Mouse (Mus musculus) forebrain, embryonic 12.5 days (tissue): Measurements from ENCODE around the gene Mocs1. TPM values are rescaled to one million over a fixed set of nuclear protein-coding genes. Genes with fewer than 3 reads are reported as not detected.
A peak's percentile ranks its signal among the peaks of the same experiment; 100 is the strongest.

ENCODE experiments used
- ATAC-seq: fragments of 200-750 bp; cut with Nextera tagmentation; 2 replicates; pipeline ENCODE4 v1.8.0; 2017; ENCODE audit warnings: moderate TSS enrichment; ENCODE audit not compliant: low FRiP score
- H3K27ac ChIP-seq: fragments of 300-500 bp; sonication (generic); 2 replicates; pipeline ENCODE4 v1.5.1; 2016; ENCODE audit warnings: mild to moderate bottlenecking
- H3K27me3 ChIP-seq: fragments of 300-500 bp; sonication (generic); 2 replicates; pipeline ENCODE4 v1.6.1; 2016; ENCODE audit warnings: mild to moderate bottlenecking
- H3K36me3 ChIP-seq: fragments of 300-500 bp; sonication (generic); replicated peaks from 2 replicates; pipeline ENCODE4 v1.6.1; 2016; ENCODE audit warnings: mild to moderate bottlenecking
- H3K4me1 ChIP-seq: fragments of 300-500 bp; sonication (generic); 2 replicates; pipeline ENCODE4 v1.6.1; 2016
- H3K4me2 ChIP-seq: fragments of 300-500 bp; sonication (generic); 2 replicates; pipeline ENCODE4 v1.6.1; 2016; ENCODE audit warnings: mild to moderate bottlenecking, moderate library complexity
- H3K4me3 ChIP-seq: fragments of 300-500 bp; sonication (generic); replicated peaks from 2 replicates; pipeline ENCODE4 v1.5.1; 2016; ENCODE audit warnings: mild to moderate bottlenecking
- H3K9ac ChIP-seq: fragments of 300-500 bp; sonication (generic); 2 replicates; pipeline ENCODE4 v1.6.1; 2016; ENCODE audit warnings: mild to moderate bottlenecking
- H3K9me3 ChIP-seq: fragments of 300-500 bp; sonication (generic); 2 replicates; pipeline ENCODE4 v1.6.1; 2016
- WGBS: fragments of 180-500 bp; shearing (Covaris S2); methylation state at CpG from one replicate; pipeline ENCODE4 v1.1.7; 2016; 5-methylcytosine and 5-hydroxymethylcytosine counted together
- polyA plus RNA-seq: library from polyadenylated mRNA; unstranded; fragments of >200 nt; fragmentation: Nextera tagmentation; extraction: Ambion mirVana; gene quantifications from 2 replicates; pipeline ENCODE4 v1.2.1, GENCODE M21; 2016

The Mocs1 gene
- polyA plus RNA-seq, 1 experiment from 2014 or later, result 3.6 TPM

DNA sequence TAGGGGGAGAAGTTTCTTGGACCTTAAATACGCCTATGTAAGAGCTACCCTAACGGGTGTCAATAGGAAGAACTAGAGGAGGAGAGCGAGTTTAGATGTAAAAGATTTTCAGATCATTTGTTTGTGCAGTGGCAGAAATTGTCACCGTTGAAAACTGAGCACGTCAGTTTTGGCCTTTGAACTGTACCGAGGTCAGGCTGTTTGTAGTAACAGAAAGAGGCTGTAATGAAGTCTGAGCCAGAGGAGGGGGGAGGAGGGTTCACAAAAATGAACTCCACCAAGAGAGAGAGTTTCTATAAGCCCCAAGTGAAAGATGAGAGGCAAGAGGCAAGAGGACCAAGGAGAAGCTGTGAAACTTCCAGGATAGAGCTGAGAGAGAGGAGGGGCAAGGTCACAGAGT is 8.3 kb upstream of the Mocs1 start:
- Histone ChIP-seq H3K4me1 (no peaks in the 10 kb centered on the region), H3K27me3 (no peaks in the 10 kb centered on the region), H3K36me3 (no peaks in the 10 kb centered on the region), H3K27ac (no peak overlapping the region), H3K9me3 (no peaks in the 10 kb centered on the region), H3K4me3 (no peak overlapping the region), H3K9ac (no peak overlapping the region), H3K4me2 (no peak overlapping the region)
- no peak for ATAC-seq
- 73% methylated on average over 6 of the region's 6 CpGs for WGBS

GRCm38 (mm10) chr17:49422286-49423066 is 5.7 kb upstream of the Mocs1 start:
- ATAC-seq, result no peak
- no peaks in the 10 kb centered on the region for H3K9me3 ChIP-seq
- no peak overlapping the region for H3K9ac ChIP-seq
- H3K36me3 ChIP-seq, result no peaks in the 10 kb centered on the region
- 82% methylated on average over 3 of the region's 3 CpGs for whole genome bisulfite sequencing
- H3K27me3 ChIP-seq, result no peaks in the 10 kb centered on the region
- H3K4me3 ChIP-seq, result no peak overlapping the region
- H3K4me2 ChIP-seq, result no peak overlapping the region
- no peaks in the 10 kb centered on the region for H3K4me1 ChIP-seq
- H3K27ac ChIP-seq, result no peak overlapping the region

- Histone ChIP-seq H3K36me3 (no peaks in the 10 kb centered on the region), H3K4me1 (no peaks in the 10 kb centered on the region), H3K4me3 (no peak overlapping the region), H3K9me3 (no peaks in the 10 kb centered on the region), H3K9ac (no peak overlapping the region), H3K4me2 (no peak overlapping the region), H3K27me3 (no peaks in the 10 kb centered on the region), H3K27ac (no peak overlapping the region)
- ATAC-seq, result no peak
- 89% methylated on average over 2 of the region's 2 CpGs for WGBS
Observed at GRCm38 (mm10) chr17:49423067-49423325, 5.2 kb upstream of the Mocs1 start.

DNA sequence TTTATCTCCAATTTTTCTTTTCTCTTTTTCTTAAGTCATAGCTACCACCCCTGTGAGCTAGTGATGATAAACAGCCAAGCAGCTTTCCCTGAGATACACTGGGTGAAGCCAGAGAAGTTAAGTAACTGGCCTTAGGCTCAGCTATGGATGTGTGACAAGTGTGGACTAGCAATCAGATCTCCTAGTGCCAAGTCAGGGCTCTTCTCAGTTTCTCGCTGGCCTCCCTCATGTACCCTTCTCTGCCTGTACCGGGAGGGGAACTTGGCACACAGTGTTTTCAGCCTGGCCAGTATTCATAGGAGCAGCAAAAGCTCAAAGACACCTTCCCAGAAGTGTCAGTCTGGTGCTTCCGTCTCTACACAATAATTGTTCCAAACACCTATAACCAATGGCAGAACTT is 4.3 kb upstream of the Mocs1 start:
- ATAC-seq, result no peak
- Histone ChIP-seq H3K4me1 (peaks cover 5% of the 10 kb centered on the region), H3K9ac (no peak overlapping the region), H3K4me2 (no peak overlapping the region), H3K36me3 (no peaks in the 10 kb centered on the region), H3K27ac (no peak overlapping the region), H3K27me3 (no peaks in the 10 kb centered on the region), H3K9me3 (no peaks in the 10 kb centered on the region), H3K4me3 (no peak overlapping the region)
- 95% methylated on average over 3 of the region's 3 CpGs for WGBS

DNA sequence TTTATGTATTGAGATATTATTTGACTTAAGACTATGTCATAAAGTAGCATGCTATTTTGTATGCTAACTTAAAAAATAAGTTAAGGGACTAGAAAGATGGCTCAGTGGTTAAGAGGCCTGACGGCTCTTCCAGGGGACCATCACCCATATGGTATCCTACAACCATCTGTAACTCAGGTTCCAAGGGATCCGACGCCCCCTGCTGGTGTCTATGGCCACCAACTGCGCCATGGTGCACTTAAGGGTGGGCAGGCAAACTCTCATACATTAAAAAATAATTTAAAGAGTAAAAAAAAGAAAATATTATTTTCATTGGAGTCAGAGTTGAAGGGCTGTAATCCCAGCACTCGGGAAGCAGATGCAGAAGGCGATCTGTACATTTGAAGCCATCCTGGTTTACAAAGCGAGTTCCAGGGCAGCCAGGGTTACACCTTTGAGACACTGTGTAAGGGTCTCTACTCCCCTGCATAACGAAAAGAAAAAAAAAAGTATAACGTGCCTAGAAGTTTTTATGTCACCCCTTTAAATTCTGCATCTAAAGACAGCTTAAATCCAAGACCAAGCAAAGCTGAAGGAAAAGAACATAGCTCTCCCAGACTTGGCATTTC is 427 bp upstream of the Mocs1 start:
- WGBS, result 18% methylated on average over 9 of the region's 9 CpGs

GRCm38 (mm10) chr17:49428751-49429415 is 721 bp downstream of the Mocs1 start:
- peak overlapping the region; percentile 83 for H3K9ac ChIP-seq
- H3K36me3 ChIP-seq, result no peaks in the 10 kb centered on the region
- peak overlapping the region; percentile 71 for H3K4me3 ChIP-seq
- no peaks in the 10 kb centered on the region for H3K27me3 ChIP-seq
- H3K4me1 ChIP-seq, result peaks cover 19% of the 10 kb centered on the region
- H3K27ac ChIP-seq, result no peak overlapping the region
- peak overlapping the region; percentile 83 for H3K4me2 ChIP-seq
- ATAC-seq, result no peak
- WGBS, result 73% methylated on average over 13 of the region's 13 CpGs
- no peaks in the 10 kb centered on the region for H3K9me3 ChIP-seq

More for the DNA sequence above, 427 bp upstream of the Mocs1 start:
- peak; percentile 37; the same call in 1 of the 2 replicates for ATAC-seq
- Histone ChIP-seq H3K27ac (no peak overlapping the region), H3K9me3 (no peaks in the 10 kb centered on the region), H3K4me1 (peaks cover 19% of the 10 kb centered on the region), H3K4me2 (peak overlapping the region; percentile 83), H3K36me3 (no peaks in the 10 kb centered on the region), H3K9ac (no peak overlapping the region), H3K27me3 (no peaks in the 10 kb centered on the region), H3K4me3 (peak overlapping the region; percentile 71)

- peaks cover 19% of the 10 kb centered on the region for H3K4me1 ChIP-seq
- WGBS, result 95% methylated on average over 6 of the region's 6 CpGs
- no peak for ATAC-seq
- no peak overlapping the region for H3K9ac ChIP-seq
- no peak overlapping the region for H3K4me3 ChIP-seq
- no peaks in the 10 kb centered on the region for H3K27me3 ChIP-seq
- H3K9me3 ChIP-seq, result no peaks in the 10 kb centered on the region
- no peak overlapping the region for H3K27ac ChIP-seq
- H3K36me3 ChIP-seq, result peaks cover 4% of the 10 kb centered on the region; the same call in 1 of the 2 replicates
- peak overlapping the region; percentile 83 for H3K4me2 ChIP-seq
Observed at GRCm38 (mm10) chr17:49429471-49430129, 1.4 kb downstream of the Mocs1 start.

DNA sequence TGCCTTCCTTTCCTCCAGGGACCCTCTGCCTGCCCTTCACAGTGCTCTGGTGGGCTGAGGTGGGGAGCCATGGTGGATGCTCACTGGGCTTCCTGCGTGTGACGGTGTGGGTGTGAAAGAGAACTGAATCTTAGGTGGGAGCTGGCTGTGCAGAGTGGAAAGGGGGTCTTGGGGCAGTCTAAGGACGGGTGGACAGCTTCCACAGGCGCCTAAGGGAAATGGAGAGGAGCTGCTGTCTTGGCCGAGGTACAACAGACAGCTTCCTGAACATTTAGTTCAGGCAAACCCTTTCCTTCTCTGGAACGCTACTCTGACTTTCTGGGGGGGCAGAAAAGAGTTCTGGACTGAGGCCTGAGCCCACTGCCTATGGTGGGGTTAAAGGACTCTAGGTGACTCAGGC is 2.0 kb downstream of the Mocs1 start:
- H3K36me3 ChIP-seq, result peaks cover 9% of the 10 kb centered on the region
- H3K4me1 ChIP-seq, result peaks cover 19% of the 10 kb centered on the region
- no peaks in the 10 kb centered on the region for H3K27me3 ChIP-seq
- H3K9me3 ChIP-seq, result no peaks in the 10 kb centered on the region
- H3K9ac ChIP-seq, result no peak overlapping the region
- no peak for ATAC-seq
- H3K4me2 ChIP-seq, result no peak overlapping the region; the same call in 1 of the 2 replicates
- no peak overlapping the region for H3K27ac ChIP-seq
- 81% methylated on average over 6 of the region's 6 CpGs for WGBS
- no peak overlapping the region for H3K4me3 ChIP-seq

- no peaks in the 10 kb centered on the region for H3K9me3 ChIP-seq
- peaks cover 19% of the 10 kb centered on the region for H3K4me1 ChIP-seq
- ATAC-seq, result no peak
- H3K27ac ChIP-seq, result no peak overlapping the region
- H3K4me2 ChIP-seq, result no peak overlapping the region
- WGBS, result 92% methylated on average over 6 of the region's 6 CpGs
- no peaks in the 10 kb centered on the region for H3K27me3 ChIP-seq
- no peak overlapping the region for H3K4me3 ChIP-seq
- H3K9ac ChIP-seq, result no peak overlapping the region
- H3K36me3 ChIP-seq, result peaks cover 19% of the 10 kb centered on the region
Observed at GRCm38 (mm10) chr17:49431176-49431575, 3.0 kb downstream of the Mocs1 start.

GRCm38 (mm10) chr17:49432071-49432711 is 4.0 kb downstream of the Mocs1 start:
- no peak for ATAC-seq
- Histone ChIP-seq H3K9ac (no peak overlapping the region), H3K27ac (no peak overlapping the region), H3K9me3 (no peaks in the 10 kb centered on the region), H3K27me3 (no peaks in the 10 kb centered on the region), H3K4me2 (no peak overlapping the region), H3K4me1 (peaks cover 19% of the 10 kb centered on the region), H3K4me3 (no peak overlapping the region), H3K36me3 (peaks cover 19% of the 10 kb centered on the region)
- WGBS, result 87% methylated on average over 4 of the region's 4 CpGs

GRCm38 (mm10) chr17:49433071-49433470 is 4.9 kb downstream of the Mocs1 start:
- Histone ChIP-seq H3K27ac (no peak overlapping the region), H3K36me3 (peaks cover 19% of the 10 kb centered on the region), H3K27me3 (no peaks in the 10 kb centered on the region), H3K9me3 (no peaks in the 10 kb centered on the region), H3K4me3 (no peak overlapping the region), H3K9ac (no peak overlapping the region), H3K4me1 (peaks cover 19% of the 10 kb centered on the region), H3K4me2 (no peak overlapping the region)
- no peak for ATAC-seq
- WGBS, result 94% methylated on average over 6 of the region's 6 CpGs

DNA sequence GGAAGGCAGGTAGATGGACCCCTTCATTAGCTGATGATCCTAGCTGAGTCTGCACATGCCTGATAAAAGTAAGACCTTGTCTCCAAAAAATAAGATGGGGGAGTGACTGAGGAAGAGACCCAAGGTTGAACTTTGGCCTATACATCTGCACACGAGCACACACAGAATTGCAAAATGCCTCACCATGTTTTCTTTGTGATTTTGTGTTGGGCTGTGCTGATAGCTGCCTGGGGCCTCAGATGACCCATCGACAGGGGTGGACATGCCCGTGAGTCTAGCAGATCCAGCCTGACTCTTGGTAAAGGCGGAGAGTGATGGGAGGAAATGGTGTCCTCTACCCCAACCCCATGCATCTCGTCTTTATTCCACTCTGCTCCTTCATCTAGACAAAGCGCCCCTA is 6.1 kb downstream of the Mocs1 start:
- no peak overlapping the region for H3K4me2 ChIP-seq
- H3K4me1 ChIP-seq, result peaks cover 11% of the 10 kb centered on the region
- no peak overlapping the region for H3K27ac ChIP-seq
- no peak for ATAC-seq
- no peak overlapping the region for H3K9ac ChIP-seq
- H3K36me3 ChIP-seq, result peaks cover 19% of the 10 kb centered on the region
- WGBS, result 81% methylated on average over 6 of the region's 6 CpGs
- H3K27me3 ChIP-seq, result no peaks in the 10 kb centered on the region
- H3K4me3 ChIP-seq, result no peak overlapping the region
- H3K9me3 ChIP-seq, result no peaks in the 10 kb centered on the region
